Mouse (Mus musculus): ENCODE measurements at regions not wholly inside any gene's neighbourhood (a gene's known extent, or its start where the extent isn't known, plus 50 kb on each side); places are given as distances from the start of the nearest gene placed in this dataset.

DNA sequence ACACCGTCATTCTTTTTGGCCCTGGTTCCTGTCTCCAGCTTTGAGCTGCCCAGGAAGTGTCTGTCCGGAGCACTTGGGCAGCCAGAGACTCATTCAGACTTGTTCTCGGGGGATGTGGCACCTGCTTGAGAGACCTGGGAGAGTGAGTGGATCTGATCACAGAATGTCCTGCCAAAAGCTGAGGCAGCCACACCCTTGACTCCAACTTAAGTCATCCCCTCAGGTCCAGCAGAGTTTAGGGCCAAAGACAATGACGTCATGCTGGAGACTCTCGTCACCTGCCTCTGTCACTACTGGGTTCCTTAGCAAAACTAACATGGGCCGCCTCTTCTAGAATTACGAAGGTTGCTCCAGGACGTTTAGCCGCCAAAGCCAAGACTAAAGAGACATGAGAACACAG lies 231.5 kb downstream of the Maf start:
- TF ChIP-seq JUND (IDR thresholded peaks at IDR 0.05; ENCODE audit: low read depth, low read length) (no peak), KAT2A (conservative IDR thresholded peaks at IDR 0.05; ENCODE audit: low read depth, low read length) (no peak), NRF1 (IDR thresholded peaks at IDR 0.05; ENCODE audit: insufficient read depth, low read depth, low read length, poor library complexity, severe bottlenecking) (no peak), MYC (IDR thresholded peaks at IDR 0.05; ENCODE audit: low read depth, low read length) (no peak), HCFC1 (IDR thresholded peaks at IDR 0.05; ENCODE audit: low read depth, low read length) (no peak), BHLHE40 (IDR thresholded peaks at IDR 0.05; ENCODE audit: borderline replicate concordance, low read depth, low read length) (no peak), MEF2A (IDR thresholded peaks at IDR 0.05; ENCODE audit: extremely low read depth, insufficient replicate concordance, low read depth, low read length, poor library complexity, severe bottlenecking) (no peak), CHD1 (IDR thresholded peaks at IDR 0.05; ENCODE audit: low read depth, low read length) (no peak), NELFE (IDR thresholded peaks at IDR 0.05; ENCODE audit: low read depth, low read length) (no peak), TBP (IDR thresholded peaks at IDR 0.05; ENCODE audit: low read depth, low read length) (no peak)
- Histone ChIP-seq H3K27ac (ENCODE audit: control insufficient read depth, low read depth, low read length) (no peak overlapping the region), H3K4me1 (ENCODE audit: control insufficient read depth in 1 of 2, insufficient read depth in 2 of 2, low read length in 2 of 2) (no peaks in the 10 kb centered on the region), H3K36me3 (ENCODE audit: control insufficient read depth in 1 of 2, insufficient read depth in 2 of 2, low read length in 2 of 2) (no peaks in the 10 kb centered on the region), H3K9me3 (replicated peaks; ENCODE audit: insufficient read depth, low read length) (no peaks in the 10 kb centered on the region), H3K79me2 (ENCODE audit: control insufficient read depth, insufficient read depth, low read length, poor library complexity) (no peaks in the 10 kb centered on the region), H3K9ac (ENCODE audit: control insufficient read depth, low read depth, low read length, poor library complexity, severe bottlenecking) (no peak overlapping the region), H3K27me3 (ENCODE audit: control insufficient read depth in 1 of 2, insufficient read depth in 2 of 2, low read length in 2 of 2) (no peaks in the 10 kb centered on the region), H3K4me3 (ENCODE audit: control insufficient read depth in 1 of 2, insufficient read depth in 1 of 2, low read depth in 2 of 2, low read length in 2 of 2) (no peak overlapping the region)
- no peak for DNase-seq (ENCODE audit: low read depth, low spot score)

DNA sequence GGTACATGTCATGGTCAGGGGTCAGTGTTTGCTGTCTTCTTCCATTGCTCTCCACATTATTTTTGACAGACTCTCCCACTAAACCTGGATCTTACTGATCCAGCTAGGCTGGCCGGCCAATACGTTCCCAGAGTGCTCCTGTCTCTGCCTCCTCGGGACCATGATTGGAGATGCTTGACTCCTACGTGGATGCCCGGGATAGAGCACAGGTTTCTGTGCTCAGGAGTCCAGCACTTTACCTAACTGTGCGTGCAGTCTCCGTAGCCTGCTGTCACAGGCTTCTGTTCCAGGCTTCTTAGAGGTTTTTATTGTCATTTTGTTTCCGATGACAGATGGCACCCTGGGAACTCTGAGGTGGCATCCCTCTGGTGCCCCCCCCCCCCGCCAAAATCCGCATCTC lies 232.4 kb downstream of the Maf start:
- TF ChIP-seq BHLHE40 (IDR thresholded peaks at IDR 0.05; ENCODE audit: borderline replicate concordance, low read depth, low read length) = no peak
- TF ChIP-seq POLR2AphosphoS2 (IDR thresholded peaks at IDR 0.05; ENCODE audit: low read length) = no peak
- no peak for TF ChIP-seq MAFK (IDR thresholded peaks at IDR 0.05; ENCODE audit: borderline replicate concordance, low read depth, low read length)
- no peak for TF ChIP-seq MAX (IDR thresholded peaks at IDR 0.05; ENCODE audit: low read length)
- no peak for TF ChIP-seq MYC (IDR thresholded peaks at IDR 0.05; ENCODE audit: low read depth, low read length)
- TF ChIP-seq USF2 (IDR thresholded peaks at IDR 0.05; ENCODE audit: borderline replicate concordance in 1 of 2, insufficient read depth in 1 of 2, low read depth in 1 of 2, low read length in 2 of 2) = no peak
- TF ChIP-seq MXI1 (IDR thresholded peaks at IDR 0.05; ENCODE audit: low read depth, low read length) = no peak
- TF ChIP-seq JUND (IDR thresholded peaks at IDR 0.05; ENCODE audit: low read depth, low read length) = no peak
- no peak for TF ChIP-seq MAZ (IDR thresholded peaks at IDR 0.05; ENCODE audit: low read depth, low read length)
- TF ChIP-seq ZC3H11A (IDR thresholded peaks at IDR 0.05; ENCODE audit: low read depth, low read length) = no peak
- TF ChIP-seq ETS1 (IDR thresholded peaks at IDR 0.05; ENCODE audit: low read depth, low read length) = no peak
- TF ChIP-seq TBP (IDR thresholded peaks at IDR 0.05; ENCODE audit: low read depth, low read length) = no peak
- no peak for TF ChIP-seq NELFE (IDR thresholded peaks at IDR 0.05; ENCODE audit: low read depth, low read length)
- no peak for TF ChIP-seq ZNF384 (IDR thresholded peaks at IDR 0.05; ENCODE audit: low read depth, low read length)
- TF ChIP-seq UBTF (IDR thresholded peaks at IDR 0.05; ENCODE audit: borderline replicate concordance, insufficient read depth, low read depth, low read length) = no peak
- TF ChIP-seq SMC3 (IDR thresholded peaks at IDR 0.05; ENCODE audit: low read depth, low read length) = no peak
- TF ChIP-seq RCOR1 (IDR thresholded peaks at IDR 0.05; ENCODE audit: low read depth, low read length) = no peak
- Histone ChIP-seq H3K36me3 (ENCODE audit: control insufficient read depth in 1 of 2, insufficient read depth in 2 of 2, low read length in 2 of 2) (no peaks in the 10 kb centered on the region), H3K79me2 (ENCODE audit: control insufficient read depth, insufficient read depth, low read length, poor library complexity) (no peaks in the 10 kb centered on the region), H3K27ac (ENCODE audit: control insufficient read depth, low read depth, low read length) (no peak overlapping the region), H3K4me1 (ENCODE audit: control insufficient read depth in 1 of 2, insufficient read depth in 2 of 2, low read length in 2 of 2) (no peaks in the 10 kb centered on the region), H3K4me3 (ENCODE audit: control insufficient read depth in 1 of 2, insufficient read depth in 1 of 2, low read depth in 2 of 2, low read length in 2 of 2) (no peak overlapping the region), H3K27me3 (ENCODE audit: control insufficient read depth in 1 of 2, insufficient read depth in 2 of 2, low read length in 2 of 2) (no peaks in the 10 kb centered on the region), H3K9ac (ENCODE audit: control insufficient read depth, low read depth, low read length, poor library complexity, severe bottlenecking) (no peak overlapping the region), H3K9me3 (replicated peaks; ENCODE audit: insufficient read depth, low read length) (no peaks in the 10 kb centered on the region)
- DNase-seq (ENCODE audit: low read depth, low spot score) = no peak

Data from MEL (cell line).